Mouse (Mus musculus): ENCODE data around the gene Vmn1r66. TPM values are rescaled to one million over a fixed set of nuclear protein-coding genes. Genes with fewer than 3 reads are reported as not detected.
"Not testable (repeated sequence)": the region's sequence is repeated elsewhere in the genome, so short reads cannot be mapped to it uniquely, and the experiment has no call there.

Gene Vmn1r66
- not detected in 2 replicates for polyA plus RNA-seq (2015; fragmentation: Nextera tagmentation; extraction: Ambion mirVana)

- H3K36me3 ChIP-seq (ENCODE audit: control insufficient read depth, insufficient read depth, low read length), result no peaks in the 10 kb centered on the region
- no peaks in the 10 kb centered on the region for H3K4me1 ChIP-seq (replicated peaks; ENCODE audit: control insufficient read depth, insufficient read depth)
- H3K4me3 ChIP-seq (ENCODE audit: low read depth, low read length), result no peak within 1 kb of the TSS
- ATAC-seq (ENCODE audit: low FRiP score, low TSS enrichment) (no peak), DNase-seq (ENCODE audit: low spot score) (no peak)
- TF ChIP-seq EP300 (optimal IDR thresholded peaks at IDR 0.05) (no peak), CTCF (IDR thresholded peaks at IDR 0.05; ENCODE audit: low read depth) (no peak)
- H3K27ac ChIP-seq (replicated peaks), result no peak within 1 kb of the TSS
- H3K27me3 ChIP-seq (ENCODE audit: control insufficient read depth, insufficient read depth, low read length), result no peaks in the 10 kb centered on the region
- 0 out of 2 replicates have a peak, but pooled peaks cover under 1% of the 10 kb centered on the region for H3K9me3 ChIP-seq (ENCODE audit: control insufficient read depth, low read length)
- H3K4me2 ChIP-seq (replicated peaks; ENCODE audit: low read depth), result no peak within 1 kb of the TSS
- no peak within 1 kb of the TSS for H3K9ac ChIP-seq (ENCODE audit: low read length)
Observed at GRCm38 (mm10) chr7:10277906-10278305, at the start of gene Vmn1r66. Vmn1r66 (minus strand) TSS chr7:10278006.

GRCm38 (mm10) chr7:10325462-10325861 lies 47.7 kb upstream of the Vmn1r66 start:
- not testable (repeated sequence) for DNase-seq (ENCODE audit: low spot score)
- WGBS, result 66% methylated on average over 14 of the region's 20 CpGs

GRCm38 (mm10) chr7:10252075-10252474 lies 25.7 kb downstream of the Vmn1r66 start:
- Histone ChIP-seq H3K4me1 (replicated peaks; ENCODE audit: control insufficient read depth, insufficient read depth) (no peaks in the 10 kb centered on the region), H3K27me3 (ENCODE audit: control insufficient read depth, insufficient read depth, low read length) (no peaks in the 10 kb centered on the region), H3K9ac (ENCODE audit: low read length) (no peak overlapping the region), H3K36me3 (ENCODE audit: control insufficient read depth, insufficient read depth, low read length) (no peaks in the 10 kb centered on the region), H3K9me3 (ENCODE audit: control insufficient read depth, low read length) (no peaks in the 10 kb centered on the region), H3K27ac (replicated peaks) (no peak overlapping the region), H3K4me3 (ENCODE audit: low read depth, low read length) (no peak overlapping the region), H3K4me2 (replicated peaks; ENCODE audit: low read depth) (no peak overlapping the region)
- DNase-seq (ENCODE audit: low spot score) (no peak), ATAC-seq (ENCODE audit: low FRiP score, low TSS enrichment) (no peak)
- TF ChIP-seq CTCF (IDR thresholded peaks at IDR 0.05; ENCODE audit: low read depth), result no peak
- TF ChIP-seq EP300 (optimal IDR thresholded peaks at IDR 0.05), result no peak
- 88% methylated on average over 13 of the region's 13 CpGs for WGBS

More at GRCm38 (mm10) chr7:10325462-10325861, 47.7 kb upstream of the Vmn1r66 start:
- H3K9ac ChIP-seq (ENCODE audit: low read length); H3K9me3 ChIP-seq (ENCODE audit: control insufficient read depth, low read length); H3K4me3 ChIP-seq (ENCODE audit: low read depth, low read length); H3K27ac ChIP-seq (replicated peaks); H3K36me3 ChIP-seq (ENCODE audit: control insufficient read depth, insufficient read depth, low read length); H3K27me3 ChIP-seq (ENCODE audit: control insufficient read depth, insufficient read depth, low read length); H3K4me1 ChIP-seq (replicated peaks; ENCODE audit: control insufficient read depth, insufficient read depth); ATAC-seq (ENCODE audit: low FRiP score, low TSS enrichment); H3K4me2 ChIP-seq (replicated peaks; ENCODE audit: low read depth): not testable (repeated sequence)

- no peak overlapping the region for H3K9ac ChIP-seq (ENCODE audit: low read length)
- no peak overlapping the region for H3K4me2 ChIP-seq (replicated peaks; ENCODE audit: low read depth)
- no peak for ATAC-seq (ENCODE audit: low FRiP score, low TSS enrichment)
- H3K9me3 ChIP-seq (ENCODE audit: control insufficient read depth, low read length), result no peaks in the 10 kb centered on the region
- no peak for DNase-seq (ENCODE audit: low spot score)
- no peaks in the 10 kb centered on the region for H3K27me3 ChIP-seq (ENCODE audit: control insufficient read depth, insufficient read depth, low read length)
- 79% methylated on average over 5 of the region's 5 CpGs for WGBS
- no peak overlapping the region for H3K4me3 ChIP-seq (ENCODE audit: low read depth, low read length)
- no peaks in the 10 kb centered on the region for H3K36me3 ChIP-seq (ENCODE audit: control insufficient read depth, insufficient read depth, low read length)
- no peak overlapping the region for H3K27ac ChIP-seq (replicated peaks)
- TF ChIP-seq CTCF (IDR thresholded peaks at IDR 0.05; ENCODE audit: low read depth), result no peak
- TF ChIP-seq EP300 (optimal IDR thresholded peaks at IDR 0.05), result no peak
- H3K4me1 ChIP-seq (replicated peaks; ENCODE audit: control insufficient read depth, insufficient read depth), result no peaks in the 10 kb centered on the region
Observed at GRCm38 (mm10) chr7:10249146-10249545, 28.7 kb downstream of the Vmn1r66 start.

Other genes starting within 250 kb of the Vmn1r66 start
- 0.02 TPM in 1 of 2 replicates, not detected in the other for gene Vmn2r50, start 224.7 kb downstream of the Vmn1r66 start, polyA plus RNA-seq (2015; fragmentation: Nextera tagmentation; extraction: Ambion mirVana)
- gene Vmn2r51, start 172.3 kb downstream of the Vmn1r66 start, polyA plus RNA-seq (2015; fragmentation: Nextera tagmentation; extraction: Ambion mirVana), result not detected in 2 replicates
- 0.01 TPM in 1 of 2 replicates, not detected in the other for gene Vmn2r52, start 101.4 kb downstream of the Vmn1r66 start, polyA plus RNA-seq (2015; fragmentation: Nextera tagmentation; extraction: Ambion mirVana)
- not detected in 2 replicates for gene Vmn1r67, start 165.3 kb upstream of the Vmn1r66 start, polyA plus RNA-seq (2015; fragmentation: Nextera tagmentation; extraction: Ambion mirVana)
- 2.0 and 2.1 TPM in 2 replicates for gene Zik1, start 217.4 kb upstream of the Vmn1r66 start, polyA plus RNA-seq (2015; fragmentation: Nextera tagmentation; extraction: Ambion mirVana)